Mouse (Mus musculus): ENCODE data around the gene Hydin. TPM values are rescaled to one million over a fixed set of nuclear protein-coding genes. Genes with fewer than 3 reads are reported as not detected.

Gene Hydin
- total and polyA plus RNA-seq, 3 experiments = not detected

GRCm38 (mm10) chr8:110478576-110478975 is 211.8 kb downstream of the Hydin start:
- no peaks in the 10 kb centered on the region for H3K79me2 ChIP-seq (ENCODE audit: control insufficient read depth, insufficient read depth, low read length, poor library complexity)
- H3K27ac ChIP-seq (ENCODE audit: control insufficient read depth, low read depth, low read length) = no peak overlapping the region
- no peaks in the 10 kb centered on the region for H3K4me1 ChIP-seq (ENCODE audit: control insufficient read depth in 1 of 2, insufficient read depth in 2 of 2, low read length in 2 of 2)
- DNase-seq (ENCODE audit: low read depth, low spot score) = no peak
- no peak overlapping the region for H3K9ac ChIP-seq (ENCODE audit: control insufficient read depth, low read depth, low read length, poor library complexity, severe bottlenecking)
- H3K36me3 ChIP-seq (ENCODE audit: control insufficient read depth in 1 of 2, insufficient read depth in 2 of 2, low read length in 2 of 2) = no peaks in the 10 kb centered on the region
- no peaks in the 10 kb centered on the region for H3K9me3 ChIP-seq (replicated peaks; ENCODE audit: insufficient read depth, low read length)
- no peak overlapping the region for H3K4me3 ChIP-seq (ENCODE audit: control insufficient read depth in 1 of 2, insufficient read depth in 1 of 2, low read depth in 2 of 2, low read length in 2 of 2)
- no peaks in the 10 kb centered on the region for H3K27me3 ChIP-seq (ENCODE audit: control insufficient read depth in 1 of 2, insufficient read depth in 2 of 2, low read length in 2 of 2)
- TF ChIP-seq KAT2A (conservative IDR thresholded peaks at IDR 0.05; ENCODE audit: low read depth, low read length) (no peak), EP300 (IDR thresholded peaks at IDR 0.05; ENCODE audit: low read depth in 1 of 2, low read length in 2 of 2) (no peak), MAX (IDR thresholded peaks at IDR 0.05; ENCODE audit: low read length) (no peak), SIN3A (IDR thresholded peaks at IDR 0.05; ENCODE audit: low read length) (no peak), JUND (IDR thresholded peaks at IDR 0.05; ENCODE audit: low read depth, low read length) (no peak), HCFC1 (IDR thresholded peaks at IDR 0.05; ENCODE audit: low read depth, low read length) (no peak), TBP (IDR thresholded peaks at IDR 0.05; ENCODE audit: low read depth, low read length) (no peak), USF1 (IDR thresholded peaks at IDR 0.05; ENCODE audit: low read depth, low read length) (no peak), RCOR1 (IDR thresholded peaks at IDR 0.05; ENCODE audit: low read depth, low read length) (no peak), ETS1 (IDR thresholded peaks at IDR 0.05; ENCODE audit: low read depth, low read length) (no peak), MXI1 (IDR thresholded peaks at IDR 0.05; ENCODE audit: low read depth, low read length) (no peak), GABPA (IDR thresholded peaks at IDR 0.05; ENCODE audit: low read depth, low read length) (no peak), TAL1 (IDR thresholded peaks at IDR 0.05; ENCODE audit: low read length) (no peak), E2F4 (IDR thresholded peaks at IDR 0.05; ENCODE audit: borderline replicate concordance, low read depth, low read length) (no peak), ZMIZ1 (IDR thresholded peaks at IDR 0.05; ENCODE audit: low read depth, low read length) (no peak), MAZ (IDR thresholded peaks at IDR 0.05; ENCODE audit: low read depth, low read length) (no peak), RAD21 (IDR thresholded peaks at IDR 0.05; ENCODE audit: low read depth, low read length) (no peak; the same call in 1 of the 2 replicates), USF2 (IDR thresholded peaks at IDR 0.05; ENCODE audit: borderline replicate concordance in 1 of 2, insufficient read depth in 1 of 2, low read depth in 1 of 2, low read length in 2 of 2) (no peak), CHD1 (IDR thresholded peaks at IDR 0.05; ENCODE audit: low read depth, low read length) (no peak)

GRCm38 (mm10) chr8:110479401-110479800 is 212.6 kb downstream of the Hydin start:
- no peaks in the 10 kb centered on the region for H3K9me3 ChIP-seq (replicated peaks; ENCODE audit: insufficient read depth, low read length)

More at GRCm38 (mm10) chr8:110479401-110479800, 212.6 kb downstream of the Hydin start:
- H3K4me3 ChIP-seq (ENCODE audit: control insufficient read depth in 1 of 2, insufficient read depth in 1 of 2, low read depth in 2 of 2, low read length in 2 of 2) = no peak overlapping the region
- no peaks in the 10 kb centered on the region for H3K36me3 ChIP-seq (ENCODE audit: control insufficient read depth in 1 of 2, insufficient read depth in 2 of 2, low read length in 2 of 2)
- H3K27ac ChIP-seq (ENCODE audit: control insufficient read depth, low read depth, low read length) = no peak overlapping the region
- no peaks in the 10 kb centered on the region for H3K4me1 ChIP-seq (ENCODE audit: control insufficient read depth in 1 of 2, insufficient read depth in 2 of 2, low read length in 2 of 2)
- no peaks in the 10 kb centered on the region for H3K79me2 ChIP-seq (ENCODE audit: control insufficient read depth, insufficient read depth, low read length, poor library complexity)
- H3K9ac ChIP-seq (ENCODE audit: control insufficient read depth, low read depth, low read length, poor library complexity, severe bottlenecking) = no peak overlapping the region
- DNase-seq (ENCODE audit: low read depth, low spot score) = no peak
- no peak for TF ChIP-seq MYC (IDR thresholded peaks at IDR 0.05; ENCODE audit: low read depth, low read length)
- no peak for TF ChIP-seq ZNF384 (IDR thresholded peaks at IDR 0.05; ENCODE audit: low read depth, low read length)
- no peak for TF ChIP-seq TAL1 (IDR thresholded peaks at IDR 0.05; ENCODE audit: low read length)
- H3K27me3 ChIP-seq (ENCODE audit: control insufficient read depth in 1 of 2, insufficient read depth in 2 of 2, low read length in 2 of 2) = no peaks in the 10 kb centered on the region

All from MEL (cell line).